Mouse (Mus musculus) urinary bladder, postnatal 14 days (tissue): Measurements from ENCODE around the gene Gm11011.

Experiments used
- DNase-seq: peaks from one replicate; pipeline ENCODE4 v3.0.0; 2021; ENCODE audit warnings: low spot score

The Gm11011 gene

GRCm38 (mm10) chr2:169586688-169587087 lies 857 bp downstream of the Gm11011 start:
- peak; percentile 31 for DNase-seq

GRCm38 (mm10) chr2:169585631-169586285 lies 1.8 kb downstream of the Gm11011 start:
- DNase-seq: no peak

- no peak for DNase-seq
These were observed 2.6 kb downstream of the Gm11011 start for GRCm38 (mm10) chr2:169584745-169585456.

- no peak for DNase-seq
These were observed 4.1 kb downstream of the Gm11011 start for GRCm38 (mm10) chr2:169583476-169583875.

- DNase-seq: no peak
These were observed 9.9 kb downstream of the Gm11011 start for GRCm38 (mm10) chr2:169577508-169578196.

- no peak for DNase-seq
These were observed 17.5 kb downstream of the Gm11011 start for GRCm38 (mm10) chr2:169570063-169570462.

GRCm38 (mm10) chr2:169566159-169566558 lies 21.4 kb downstream of the Gm11011 start:
- no peak for DNase-seq

GRCm38 (mm10) chr2:169565751-169566150 lies 21.8 kb downstream of the Gm11011 start:
- no peak for DNase-seq

- DNase-seq: no peak
These were observed 41.9 kb downstream of the Gm11011 start for GRCm38 (mm10) chr2:169545674-169546073.

- no peak for DNase-seq
These were observed 48.6 kb downstream of the Gm11011 start for GRCm38 (mm10) chr2:169538906-169539305.
